Mouse (Mus musculus) G1E (cell line): ENCODE measurements around the gene Adgrl3.

ENCODE experiments used
- CTCF ChIP-seq: IDR thresholded peaks from 2 replicates; pipeline ENCODE4 v1.5.1; 2012; ENCODE audit warnings: low read depth, low read length, inconsistent platforms, mixed read lengths
- GATA1 ChIP-seq: IDR thresholded peaks from 2 replicates; pipeline ENCODE4 v1.6.1; 2012; ENCODE audit warnings: borderline replicate concordance, low read length, inconsistent platforms, mixed read lengths
- GATA2 ChIP-seq: IDR thresholded peaks from 2 replicates; pipeline ENCODE4 v1.6.1; 2012; ENCODE audit warnings: low read depth, low read length, inconsistent platforms, borderline replicate concordance
- POLR2AphosphoS5 ChIP-seq: IDR thresholded peaks from 2 replicates; pipeline ENCODE4 v1.6.1; 2012; ENCODE audit warnings: low read depth, low read length, inconsistent platforms; ENCODE audit not compliant: insufficient replicate concordance
- TAL1 ChIP-seq: conservative IDR thresholded peaks from 2 replicates; pipeline ENCODE4 v1.6.1; 2012; ENCODE audit warnings: low read depth, low read length, inconsistent platforms, mixed read lengths

GRCm38 (mm10) chr5:81568743-81569142 is 548.8 kb downstream of the Adgrl3 start:
- TF ChIP-seq CTCF (no peak), TAL1 (no peak), POLR2AphosphoS5 (no peak), GATA1 (no peak), GATA2 (no peak)
